Mouse (Mus musculus): ENCODE data around the gene Galnt16. TPM values are rescaled to one million over a fixed set of nuclear protein-coding genes. Genes with fewer than 3 reads are reported as not detected.

Galnt16 gene
- total RNA-seq, 2 experiments from 2014 or later = 89.3 to 96.7 TPM

DNA sequence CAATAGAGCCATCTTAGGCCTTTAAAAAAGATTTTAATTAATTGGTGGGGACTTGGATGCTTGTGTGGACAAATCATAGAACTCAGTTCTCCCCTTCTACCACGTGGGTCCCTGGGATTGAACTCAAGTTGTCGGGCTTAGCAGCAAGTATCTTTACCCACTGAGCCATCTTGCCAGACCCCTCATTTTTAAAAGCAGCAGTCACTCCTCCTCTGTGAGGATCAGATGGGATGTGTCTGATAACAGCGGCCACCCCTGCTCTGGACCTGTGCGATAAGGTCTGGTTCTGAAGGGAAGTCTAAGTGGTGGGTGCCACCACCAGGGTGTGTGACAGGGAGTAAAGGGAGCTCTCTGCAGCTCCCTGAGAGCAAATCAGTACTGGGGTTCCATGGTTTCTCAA lies 77.5 kb downstream of the Galnt16 start:
- no peak for DNase-seq (ENCODE audit: low spot score in 2 of 2)

DNA sequence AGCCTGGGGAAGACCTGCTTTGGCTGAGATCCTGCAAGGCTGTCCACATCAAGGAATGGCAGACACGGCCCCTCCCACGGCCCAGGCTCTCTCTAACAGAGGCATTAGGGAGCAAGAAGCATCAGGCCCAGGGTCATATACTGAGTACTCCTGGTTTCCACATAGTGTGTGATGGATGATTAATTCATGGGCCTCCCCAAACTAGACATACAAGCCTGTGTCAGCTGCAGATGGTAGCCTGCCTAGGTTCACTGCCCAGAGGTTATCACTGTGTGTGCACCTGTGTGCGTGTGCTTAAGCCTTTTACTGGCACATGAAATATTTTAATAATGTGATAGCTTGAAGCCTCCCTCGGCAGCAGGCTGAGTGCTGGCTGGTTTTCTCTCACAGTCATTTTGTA lies 77.9 kb downstream of the Galnt16 start:
- no peak for DNase-seq (ENCODE audit: low spot score in 2 of 2)

- no peak for DNase-seq (ENCODE audit: low spot score in 2 of 2)
Observed at GRCm38 (mm10) chr12:80598236-80598635, 80.2 kb downstream of the Galnt16 start.

- peak; percentile 28 to 34 for DNase-seq (ENCODE audit: low spot score in 2 of 2)
Observed at GRCm38 (mm10) chr12:80598756-80599155, 80.7 kb downstream of the Galnt16 start.

DNA sequence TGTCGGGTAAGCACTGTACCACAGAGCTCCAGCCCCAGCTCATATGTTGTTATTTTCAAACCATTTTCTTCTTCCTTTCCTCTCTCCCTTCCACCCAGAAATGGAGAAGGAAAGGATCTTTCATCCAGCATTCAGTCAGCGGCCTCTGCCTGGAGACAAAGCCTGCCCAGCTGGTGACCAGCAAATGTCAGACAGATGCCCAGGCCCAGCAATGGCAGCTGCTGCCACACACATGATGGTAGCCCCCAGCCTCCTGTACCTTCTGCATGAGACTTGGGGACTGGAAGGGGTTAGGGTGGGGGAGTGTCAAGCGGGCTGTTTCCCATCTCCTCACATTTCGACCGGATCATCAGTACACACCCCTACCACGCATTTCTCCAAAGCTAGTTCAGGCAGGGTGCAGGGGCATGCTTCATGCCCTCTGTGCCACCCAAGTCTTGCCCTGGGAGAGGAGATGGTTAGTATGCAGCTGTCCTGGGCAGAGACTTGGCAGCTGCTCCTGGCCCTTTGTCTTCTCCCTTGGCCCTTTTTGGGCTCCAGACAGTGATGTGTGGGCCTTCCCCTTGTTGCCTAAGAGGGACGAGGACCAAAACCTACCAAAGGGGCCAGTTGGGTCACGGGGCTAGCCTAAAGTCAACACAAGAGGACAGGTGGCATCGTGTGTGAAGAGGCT lies 83.7 kb downstream of the Galnt16 start:
- no peak for DNase-seq (ENCODE audit: low spot score in 2 of 2)

GRCm38 (mm10) chr12:80602432-80602831 lies 84.4 kb downstream of the Galnt16 start:
- no peak for DNase-seq (ENCODE audit: low spot score in 2 of 2)

GRCm38 (mm10) chr12:80603566-80603965 lies 85.5 kb downstream of the Galnt16 start:
- DNase-seq (ENCODE audit: low spot score in 2 of 2) = no peak

DNA sequence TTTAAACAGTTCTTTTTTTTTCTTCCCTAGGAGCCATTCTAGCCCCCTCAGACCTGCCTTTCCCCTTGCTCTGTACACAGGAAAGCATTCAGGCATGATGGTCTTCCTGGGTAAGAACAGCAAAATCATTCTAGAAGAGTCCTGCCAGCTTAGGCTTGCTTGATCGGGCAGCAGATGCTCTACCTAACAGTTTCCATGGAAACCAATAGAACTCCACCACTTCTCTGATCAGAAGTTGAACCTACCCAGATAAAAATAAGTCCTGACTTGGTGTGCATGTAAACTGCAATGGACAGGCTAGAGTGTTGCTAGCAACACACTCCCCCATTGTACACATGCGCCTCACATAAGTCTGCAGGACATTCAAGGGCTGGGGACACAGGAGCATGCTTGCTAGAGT lies 86.1 kb downstream of the Galnt16 start:
- no peak for DNase-seq (ENCODE audit: low spot score in 2 of 2)

- no peak for DNase-seq (ENCODE audit: low spot score in 2 of 2)
Observed at GRCm38 (mm10) chr12:80608576-80608975, 90.5 kb downstream of the Galnt16 start.

- no peak for DNase-seq (ENCODE audit: low spot score in 2 of 2)
Observed at GRCm38 (mm10) chr12:80609928-80610327, 91.9 kb downstream of the Galnt16 start.

DNA sequence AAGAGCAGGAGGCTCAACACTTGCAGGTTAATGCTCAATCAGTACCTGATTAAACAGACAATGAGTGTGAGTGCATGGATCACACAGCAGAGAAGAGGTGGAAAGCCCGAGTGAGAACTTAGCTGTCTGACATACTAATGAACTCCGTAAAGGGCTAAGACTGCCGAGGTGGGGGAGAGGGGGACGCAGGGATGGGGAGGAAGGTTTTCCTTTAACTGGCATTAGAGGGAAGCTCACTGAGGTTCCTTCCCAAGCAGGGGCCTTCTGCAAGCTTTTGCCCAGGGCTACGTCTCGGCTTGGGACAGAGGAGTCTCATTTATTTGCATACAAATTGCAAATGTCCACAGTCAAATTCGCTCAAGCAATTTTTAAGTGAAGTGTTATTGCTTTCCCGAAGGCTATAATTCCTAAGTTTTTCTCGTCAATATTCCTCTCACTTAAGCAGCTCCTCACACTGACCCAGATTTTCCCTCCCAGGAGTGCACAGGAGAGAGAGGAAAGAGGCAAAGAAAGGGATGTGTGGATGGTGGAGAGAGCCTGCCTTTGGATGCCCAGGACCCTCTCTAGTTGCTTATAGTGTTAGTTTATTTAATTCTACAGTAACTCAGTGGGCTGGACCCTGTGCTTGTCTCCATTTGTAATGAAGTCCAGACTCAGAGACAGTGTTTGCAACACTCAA lies 94.2 kb downstream of the Galnt16 start:
- no peak for DNase-seq (ENCODE audit: low spot score in 2 of 2)

GRCm38 (mm10) chr12:80615371-80616257 lies 97.5 kb downstream of the Galnt16 start:
- DNase-seq (ENCODE audit: low spot score in 2 of 2) = no peak

DNA sequence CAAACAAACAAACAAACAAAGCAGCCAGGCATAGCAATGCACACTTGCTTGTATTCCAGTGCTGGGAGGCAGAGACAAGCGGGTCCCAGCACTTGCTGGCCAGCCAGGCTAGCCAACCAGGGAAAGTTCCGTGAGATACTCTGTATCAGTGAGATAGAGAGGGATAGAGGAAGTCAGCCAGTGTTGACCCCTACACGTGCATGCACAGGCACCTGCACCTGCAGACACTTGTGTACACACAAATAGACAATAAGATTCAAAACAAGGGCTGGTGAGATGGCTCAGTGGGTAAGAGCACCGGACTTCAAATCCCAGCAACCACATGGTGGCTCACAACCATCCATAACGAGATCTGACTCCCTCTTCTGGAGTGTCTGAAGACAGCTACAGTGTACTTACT lies 102.4 kb downstream of the Galnt16 start:
- DNase-seq (ENCODE audit: low spot score in 2 of 2) = no peak

DNA sequence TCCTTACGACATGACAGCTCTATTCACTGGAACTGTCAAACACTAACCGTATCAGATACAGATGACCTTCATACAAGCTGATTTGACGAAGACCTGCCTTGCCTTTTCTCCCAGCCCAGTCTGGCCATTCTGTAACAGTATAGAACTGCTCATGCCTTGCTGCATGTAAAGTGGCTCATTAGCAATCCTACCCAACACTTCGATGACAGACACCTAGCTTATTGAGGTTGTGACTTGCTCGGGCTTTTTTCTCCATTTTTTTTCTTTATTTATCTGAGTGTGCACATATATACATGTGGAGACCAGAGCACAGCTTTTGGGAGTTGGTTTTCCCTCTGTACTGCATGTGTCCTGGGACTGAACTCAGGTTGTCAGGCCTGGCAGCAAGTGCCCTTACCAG lies 113.7 kb downstream of the Galnt16 start:
- no peak for DNase-seq (ENCODE audit: low spot score in 2 of 2)

GRCm38 (mm10) chr12:80642725-80643692 lies 124.9 kb downstream of the Galnt16 start:
- DNase-seq (ENCODE audit: low spot score in 2 of 2) = peak in 1 of 2 experiments; percentile 28

- DNase-seq (ENCODE audit: low spot score in 2 of 2) = peak; percentile 90 to 94
Observed at GRCm38 (mm10) chr12:80643693-80644505, 125.8 kb downstream of the Galnt16 start, which contains the start of the genes Slc39a9 and Erh. TSS of gene Slc39a9 (plus strand) at chr12:80643883. TSS of gene Erh (minus strand) at chr12:80644341.

GRCm38 (mm10) chr12:80644506-80644868 lies 126.4 kb downstream of the Galnt16 start:
- peak in 1 of 2 experiments; percentile 4 for DNase-seq (ENCODE audit: low spot score in 2 of 2)

DNA sequence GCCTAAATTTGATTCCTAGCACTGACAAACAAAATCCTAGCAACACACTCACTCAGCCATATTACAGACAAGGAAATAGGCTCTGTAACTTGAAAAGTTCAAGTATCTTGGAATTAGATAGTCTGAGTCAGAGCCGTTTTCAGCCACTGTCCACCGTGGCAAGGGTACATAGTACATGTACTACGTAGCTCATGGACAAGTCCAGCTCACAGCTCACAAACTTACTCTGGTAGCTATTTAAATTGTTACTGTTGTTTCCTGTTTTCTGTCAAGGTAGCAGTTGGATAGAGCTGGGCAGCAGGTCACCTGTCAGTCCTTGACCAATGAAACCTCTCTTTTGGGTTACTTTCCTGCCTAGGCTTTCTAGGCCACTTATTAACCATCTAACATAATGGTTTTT lies 128.3 kb downstream of the Galnt16 start:
- DNase-seq (ENCODE audit: low spot score in 2 of 2) = no peak

DNA sequence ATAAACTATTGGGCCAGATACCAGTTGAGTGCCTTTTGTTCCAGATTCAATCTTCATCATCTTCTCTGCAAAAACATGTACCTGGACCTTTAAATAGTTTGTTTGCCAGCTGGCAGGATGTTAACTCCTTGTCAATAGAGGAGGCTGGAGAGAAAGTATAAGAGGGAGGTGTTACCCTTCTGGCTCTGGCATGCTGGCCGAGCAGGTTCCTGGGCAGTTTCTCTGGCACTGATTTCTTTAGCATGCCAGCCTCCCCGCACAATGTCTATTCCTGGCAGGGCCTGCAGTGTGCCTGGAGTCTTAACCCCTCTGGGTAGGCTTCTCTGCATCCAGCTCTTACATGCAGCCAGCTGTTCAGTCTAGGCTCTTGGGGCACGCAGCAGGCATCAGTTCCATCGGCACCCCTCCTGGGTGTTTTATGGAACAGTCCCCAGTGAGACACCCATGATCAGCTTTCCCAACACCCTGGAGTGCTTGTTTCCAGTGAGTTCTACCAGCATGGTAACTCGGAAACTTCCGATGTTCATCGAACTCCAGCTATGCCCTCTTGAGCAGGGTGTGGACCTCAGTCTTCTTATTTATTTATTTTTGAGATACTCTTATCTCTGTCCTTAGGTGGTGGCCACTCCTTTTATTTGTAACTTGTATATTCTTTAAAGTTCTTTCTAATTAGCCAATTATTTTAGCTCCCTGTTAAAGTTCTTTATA lies 136.0 kb downstream of the Galnt16 start:
- DNase-seq (ENCODE audit: low spot score in 2 of 2) = no peak
